Mouse (Mus musculus) erythroid progenitor cell, adult 5-6 weeks (primary cell): ENCODE data around the gene Arfgef2. TPM values are rescaled to one million over a fixed set of nuclear protein-coding genes. Genes with fewer than 3 reads are reported as not detected.

Experiments used
- ATAC-seq: replicated peaks from 2 replicates; pipeline ENCODE4 v1.8.0; 2016; ENCODE audit warnings: moderate number of reproducible peaks, mild to moderate bottlenecking, moderate TSS enrichment, inconsistent platforms; ENCODE audit not compliant: poor library complexity, low FRiP score, severe bottlenecking
- total RNA-seq, 2 experiments: library from RNA; stranded (forward) in 1 of 2; stranded (reverse) in 1 of 2; fragments of 150-400 nt in 1 of 2; fragments of 186-747, 209-891 nt in 1 of 2; gene quantifications; 2 replicates each; pipeline versions ENCODE4 v1.2.3 to v1.2.4; 2015 to 2017; ENCODE audit warnings: low replicate concordance in 2 of 2

The Arfgef2 gene
- 7.1 and 11.9 TPM in 2 replicates for total RNA-seq (2015; ENCODE audit: low replicate concordance)
- total RNA-seq (2017; ENCODE audit: low replicate concordance), result 16.3 and 19.1 TPM in 2 replicates

- peak; percentile 92 for ATAC-seq
These were observed at the start of gene Arfgef2 for GRCm38 (mm10) chr2:166805250-166806172. Arfgef2 (plus strand) TSS chr2:166805588.

DNA sequence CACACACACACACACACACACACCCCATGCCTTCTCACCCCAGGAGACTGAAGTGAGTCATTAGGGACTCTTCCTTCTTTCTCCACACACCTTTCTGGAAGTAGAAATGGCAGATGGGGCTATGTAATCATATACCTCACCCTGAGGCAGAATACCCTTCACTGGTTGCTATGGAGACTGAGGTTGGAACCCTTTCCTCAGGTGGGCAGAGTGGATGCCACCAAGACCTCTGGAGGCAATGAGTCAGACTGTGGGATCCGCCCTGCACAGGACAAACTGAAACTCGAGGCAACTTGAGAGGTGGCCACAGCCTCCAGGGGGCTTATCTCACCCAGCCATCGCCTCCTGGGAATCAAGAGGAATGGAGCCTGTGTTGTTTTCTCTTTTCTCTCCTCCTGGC lies 47.4 kb upstream of the Arfgef2 start:
- no peak for ATAC-seq

DNA sequence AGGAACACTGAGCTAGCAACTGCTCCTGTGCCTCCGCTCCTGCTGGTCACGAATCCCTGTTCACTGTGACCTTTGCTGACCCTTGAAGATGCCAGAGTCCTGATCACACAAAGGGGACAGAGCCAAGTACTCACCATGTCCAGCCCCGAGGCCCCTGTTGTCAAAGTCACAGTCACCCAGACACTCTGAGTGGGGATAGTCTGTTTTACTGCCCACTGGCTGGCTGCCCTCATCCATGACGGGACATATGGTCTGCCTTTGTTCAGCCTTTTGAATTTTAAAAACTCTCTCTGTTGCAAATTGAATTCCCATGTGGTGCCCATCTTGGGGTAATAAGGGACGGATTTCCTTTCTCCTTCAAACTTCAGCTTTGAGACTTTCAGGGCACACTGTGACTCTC lies 41.3 kb upstream of the Arfgef2 start:
- ATAC-seq, result no peak

GRCm38 (mm10) chr2:166767591-166767990 lies 37.8 kb upstream of the Arfgef2 start:
- ATAC-seq, result no peak

DNA sequence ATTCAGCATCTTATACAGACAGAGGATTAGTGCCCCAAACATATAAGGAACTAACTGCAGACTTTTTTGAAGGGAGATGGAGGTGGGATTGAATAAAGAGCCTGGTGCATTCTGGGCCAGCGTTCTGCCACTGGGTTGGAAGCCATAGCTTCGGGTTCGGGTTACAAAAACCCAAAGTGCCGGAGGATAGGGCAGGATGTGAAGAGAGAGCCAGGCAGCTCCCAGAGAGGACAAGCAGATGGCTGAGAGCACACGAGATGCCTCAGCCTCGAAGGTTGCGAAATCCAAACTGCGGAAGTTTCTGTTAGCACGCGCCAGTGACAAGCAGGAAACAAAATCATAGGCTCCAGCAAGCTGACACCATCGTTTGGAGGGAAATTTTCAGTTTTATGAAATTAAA lies 34.0 kb upstream of the Arfgef2 start:
- ATAC-seq, result no peak

GRCm38 (mm10) chr2:166773587-166773986 lies 31.8 kb upstream of the Arfgef2 start:
- no peak for ATAC-seq

GRCm38 (mm10) chr2:166774275-166774674 lies 31.1 kb upstream of the Arfgef2 start:
- ATAC-seq, result no peak

DNA sequence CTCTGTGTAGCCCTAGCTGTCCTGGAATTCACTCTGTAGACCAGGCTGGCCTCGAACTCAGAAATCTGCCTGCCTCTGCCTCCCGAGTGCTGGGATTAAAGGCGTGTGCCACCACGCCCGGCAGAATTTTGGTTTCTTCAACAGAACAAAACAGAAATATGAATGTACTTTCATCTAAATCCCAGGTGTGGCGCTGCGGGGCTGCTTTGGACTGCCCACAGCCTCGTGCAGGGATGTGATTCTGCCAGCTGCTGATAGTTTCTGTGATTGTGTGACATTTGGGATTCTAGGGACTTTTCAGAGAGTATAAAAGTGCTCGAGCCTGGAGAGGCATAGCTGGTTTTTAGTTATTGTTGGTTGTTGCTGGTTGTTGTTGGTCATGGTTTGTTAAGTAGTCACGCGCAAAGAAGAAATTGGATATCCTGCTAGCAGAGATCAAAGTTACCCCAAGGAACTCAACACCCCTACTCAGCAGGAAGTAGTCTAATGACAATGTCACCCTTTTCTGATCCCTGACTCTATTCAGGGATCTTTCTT lies 30.0 kb upstream of the Arfgef2 start:
- no peak for ATAC-seq

DNA sequence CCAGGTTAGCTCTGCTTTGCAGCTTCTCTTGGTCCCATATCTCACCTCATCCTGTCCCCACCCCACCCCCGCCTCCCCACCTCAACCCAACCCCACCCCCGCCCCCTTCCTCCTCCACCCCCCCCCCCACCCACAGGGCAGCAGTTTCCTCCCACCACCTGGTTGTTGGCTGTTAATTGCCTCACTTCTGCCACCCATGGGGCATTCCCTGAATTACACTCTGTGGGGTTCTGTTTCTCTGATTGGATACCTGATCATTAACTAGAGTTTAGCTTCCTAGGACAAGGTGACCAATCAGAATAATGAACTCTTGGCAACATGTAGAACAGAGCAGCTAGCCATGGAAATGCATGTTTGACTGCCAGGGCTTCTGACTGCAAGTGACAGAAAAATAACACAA lies 29.1 kb upstream of the Arfgef2 start:
- ATAC-seq, result no peak

- ATAC-seq, result no peak
These were observed 25.4 kb upstream of the Arfgef2 start for GRCm38 (mm10) chr2:166779956-166780355.

DNA sequence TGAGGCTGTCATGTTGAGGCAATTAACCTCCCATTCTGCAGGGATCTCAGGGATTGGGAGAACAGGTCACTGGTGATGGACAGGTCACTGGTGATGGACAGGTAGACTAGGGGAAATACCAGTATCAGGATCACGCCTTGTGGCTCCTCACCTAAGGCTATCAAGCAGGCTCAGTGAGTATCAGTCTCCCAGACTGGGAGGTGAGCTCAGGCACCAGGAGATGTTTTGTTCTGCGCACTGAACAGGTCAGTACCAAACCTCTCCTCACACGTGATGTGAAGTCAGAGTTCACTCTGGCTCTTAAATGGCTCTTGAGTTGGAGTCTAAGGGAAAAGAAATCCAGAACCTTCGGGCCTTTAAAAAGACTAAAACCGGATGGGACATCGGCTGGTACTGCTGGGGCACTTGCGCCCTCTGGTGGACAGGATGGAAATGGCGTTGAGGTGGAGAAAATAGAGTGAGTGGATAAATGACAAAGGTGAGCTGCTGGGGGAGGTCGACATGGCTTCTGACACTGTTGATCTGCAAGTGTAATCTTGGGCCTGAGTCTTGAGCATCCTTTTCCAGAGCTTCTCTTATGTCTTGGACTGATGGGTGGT lies 24.3 kb upstream of the Arfgef2 start:
- ATAC-seq, result peak; percentile 74

- no peak for ATAC-seq
These were observed 21.0 kb upstream of the Arfgef2 start for GRCm38 (mm10) chr2:166784376-166784775.

GRCm38 (mm10) chr2:166786353-166787004 lies 18.9 kb upstream of the Arfgef2 start:
- peak; percentile 99 for ATAC-seq

- no peak for ATAC-seq
These were observed 13.7 kb upstream of the Arfgef2 start for GRCm38 (mm10) chr2:166791738-166792137.

GRCm38 (mm10) chr2:166792355-166792754 lies 13.0 kb upstream of the Arfgef2 start, which contains the start of gene Trp53rkb:
Trp53rkb (plus strand) TSS chr2:166792531.
- no peak for ATAC-seq

DNA sequence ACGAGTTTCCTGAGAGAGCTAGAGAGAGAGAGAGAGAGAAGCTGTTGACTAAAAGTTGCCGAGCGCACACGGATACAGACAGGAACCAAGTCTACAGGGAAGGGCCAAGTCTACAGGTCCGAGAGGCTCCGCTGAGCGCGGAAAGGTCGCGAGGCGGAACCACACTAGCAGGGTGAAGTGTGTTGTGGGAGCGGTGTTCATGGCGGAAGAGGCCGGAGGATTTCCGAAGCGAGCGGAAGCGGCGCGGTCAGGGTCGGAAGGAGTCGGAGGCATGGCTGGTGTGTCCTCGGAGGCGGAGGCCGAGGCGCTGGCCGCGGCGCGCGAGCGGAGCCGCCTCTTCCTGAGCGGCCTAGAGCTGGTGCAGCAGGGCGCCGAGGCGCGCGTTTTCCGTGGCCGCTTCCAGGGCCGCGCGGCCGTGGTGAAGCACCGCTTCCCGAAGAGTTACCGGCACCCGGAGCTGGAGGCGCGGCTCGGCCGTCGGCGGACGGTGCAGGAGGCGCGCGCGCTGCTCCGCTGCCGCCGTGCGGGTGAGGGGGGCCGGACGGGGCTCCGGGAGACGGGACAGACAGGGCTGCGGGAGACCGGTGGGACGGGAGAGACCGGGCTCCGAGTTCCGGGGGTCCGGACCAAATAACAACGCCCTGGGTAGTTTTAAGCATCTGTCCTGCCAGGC lies 11.7 kb upstream of the Arfgef2 start:
- ATAC-seq, result peak; percentile 96

DNA sequence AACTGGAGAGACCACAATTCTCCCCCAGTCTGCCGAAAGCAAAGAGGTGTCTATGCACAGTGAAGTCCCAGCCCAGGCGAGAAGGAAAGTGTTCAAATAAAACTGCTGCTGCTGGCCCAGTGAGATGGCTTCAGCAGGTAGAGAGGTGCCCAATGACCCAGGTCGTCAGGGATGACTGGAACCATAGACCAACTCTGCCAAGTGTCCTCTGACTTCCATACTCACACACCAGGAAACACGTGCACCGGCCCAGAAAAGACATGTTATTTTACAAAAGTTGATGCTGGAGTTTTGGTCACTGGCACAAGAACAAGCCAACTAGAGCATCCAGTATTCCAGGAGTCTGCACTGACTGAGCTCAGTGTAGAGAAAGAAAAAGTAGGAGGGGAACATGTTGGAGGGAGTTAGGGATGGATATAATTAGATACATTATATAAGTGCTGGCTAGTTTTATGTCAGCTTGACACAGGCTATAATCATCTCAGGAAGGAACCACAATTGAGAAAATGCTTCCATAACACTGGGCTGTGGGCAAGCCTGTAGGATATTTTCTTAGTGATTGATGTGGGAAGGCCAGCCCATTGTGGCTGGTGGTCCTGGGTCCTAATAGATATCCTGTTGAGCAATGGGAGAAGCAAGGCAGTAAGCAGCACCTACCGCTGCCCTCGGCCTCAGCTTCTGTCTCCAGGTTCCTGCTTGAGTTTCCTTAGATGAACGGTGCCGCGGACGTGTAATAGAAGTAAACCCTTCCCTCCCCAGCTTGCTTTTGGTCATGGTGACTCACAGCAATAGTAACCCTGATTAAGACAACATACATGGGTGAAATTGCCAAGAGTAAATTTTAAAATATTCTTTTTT lies 5.5 kb upstream of the Arfgef2 start:
- ATAC-seq, result no peak

- ATAC-seq, result no peak
These were observed 4.9 kb upstream of the Arfgef2 start for GRCm38 (mm10) chr2:166800473-166800857.

DNA sequence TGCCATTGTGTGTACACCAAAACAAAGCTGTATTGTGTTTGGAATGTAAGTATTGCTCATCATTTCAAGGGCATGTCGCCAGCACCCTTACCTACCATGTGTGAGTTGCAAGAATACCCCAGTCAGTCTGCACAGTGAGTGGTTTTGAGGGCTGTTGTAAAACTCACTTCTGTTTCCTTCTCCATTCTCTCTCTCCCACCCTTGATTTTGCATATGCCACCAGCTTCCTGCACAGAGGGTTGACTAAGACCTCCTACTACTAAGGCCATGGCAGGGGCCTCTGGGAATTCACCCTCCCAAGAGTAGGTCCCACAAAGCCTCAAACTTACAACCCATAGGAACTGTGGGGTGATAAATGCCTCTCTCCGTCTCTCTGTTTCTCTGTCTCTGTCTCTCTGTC lies 4.0 kb upstream of the Arfgef2 start:
- ATAC-seq, result no peak
